Mouse (Mus musculus) thymus, adult 2 months (tissue): ENCODE measurements around the gene 1810062G17Rik. TPM values are rescaled to one million over a fixed set of nuclear protein-coding genes. Genes with fewer than 3 reads are reported as not detected.
A peak's percentile ranks its signal among the peaks of the same experiment; 100 is the strongest.

Experiments used
- DNase-seq: peaks from one replicate; pipeline ENCODE4 v3.0.0; 2021
- H3K27ac ChIP-seq: fragments of 200-500 bp; 2 replicates; pipeline ENCODE4 v1.5.1; 2012; ENCODE audit warnings: low read length, control low read depth; ENCODE audit not compliant: control insufficient read depth, insufficient read depth
- H3K27me3 ChIP-seq: fragments of 200-500 bp; 2 replicates; pipeline ENCODE4 v1.6.1; 2012; ENCODE audit warnings: mild to moderate bottlenecking, low read length, moderate library complexity, mixed read lengths; ENCODE audit not compliant: control insufficient read depth, insufficient read depth
- H3K36me3 ChIP-seq: fragments of 200-500 bp; 2 replicates; pipeline ENCODE4 v1.6.1; 2012; ENCODE audit warnings: mild to moderate bottlenecking, low read length, moderate library complexity; ENCODE audit not compliant: control insufficient read depth, insufficient read depth
- H3K4me1 ChIP-seq: fragments of 200-500 bp; replicated peaks from 2 replicates; pipeline ENCODE4 v1.6.1; 2012; ENCODE audit warnings: low read length; ENCODE audit not compliant: control insufficient read depth, insufficient read depth
- H3K4me3 ChIP-seq: fragments of 200-500 bp; 2 replicates; pipeline ENCODE4 v1.5.1; 2012; ENCODE audit warnings: mild to moderate bottlenecking, low read length, control low read depth, moderate library complexity; ENCODE audit not compliant: control insufficient read depth, insufficient read depth
- CTCF ChIP-seq: fragments of 200-500 bp; IDR thresholded peaks from 2 replicates; pipeline ENCODE4 v1.5.1; 2012; ENCODE audit warnings: mild to moderate bottlenecking, control low read depth, low read length, moderate library complexity, borderline replicate concordance; ENCODE audit not compliant: control insufficient read depth, poor library complexity, insufficient read depth; ENCODE audit errors: extremely low read depth
- POLR2A ChIP-seq: fragments of 200-500 bp; IDR thresholded peaks from 2 replicates; pipeline ENCODE4 v1.6.1; 2012; ENCODE audit warnings: mild to moderate bottlenecking, low read length, control low read depth, moderate library complexity; ENCODE audit not compliant: control insufficient read depth, poor library complexity, insufficient read depth; ENCODE audit errors: extremely low read depth
- WGBS: fragments of 180-500 bp; shearing (Covaris S2); methylation state at CpG from one replicate; pipeline ENCODE4 v1.1.7; 2018; 5-methylcytosine and 5-hydroxymethylcytosine counted together
- polyA plus RNA-seq: library from polyadenylated mRNA; depleted of rRNA; stranded (reverse); fragments of >200 nt; gene quantifications from 2 replicates; pipeline ENCODE4 v1.2.3, GENCODE M21; 2012

Gene 1810062G17Rik
- polyA plus RNA-seq, 1 experiment, result 1.5 TPM

DNA sequence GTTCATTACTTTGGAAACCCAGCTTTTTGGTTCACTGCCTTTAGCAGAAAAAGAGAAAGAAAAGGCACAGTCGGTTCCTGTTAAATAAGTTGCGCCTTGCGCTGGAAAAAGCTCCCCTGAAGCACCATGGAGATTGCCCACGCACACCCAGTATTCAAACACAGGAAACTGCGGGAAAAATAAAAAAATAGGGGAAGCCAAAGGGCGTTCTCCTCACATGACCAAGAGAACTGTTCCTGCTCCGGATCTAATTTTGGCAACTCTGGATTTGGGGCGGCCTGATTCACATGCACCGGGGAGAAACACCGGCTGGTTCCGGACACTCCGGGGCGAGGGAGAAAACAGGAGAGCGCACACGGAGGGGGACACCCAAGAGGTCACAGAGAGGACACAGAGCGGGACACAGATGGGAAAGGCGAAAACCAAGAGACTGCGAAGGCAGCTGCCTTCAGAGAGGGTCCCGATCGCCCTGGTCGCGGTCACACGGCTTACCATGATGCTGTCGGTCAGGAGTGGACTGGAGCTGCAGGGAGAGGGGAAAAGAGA, 726 bp upstream of the 1810062G17Rik start:
- Histone ChIP-seq H3K27me3 (no peaks in the 10 kb centered on the region), H3K4me1 (peaks cover 13% of the 10 kb centered on the region), H3K4me3 (peak overlapping the region; percentile 74), H3K36me3 (no peaks in the 10 kb centered on the region), H3K27ac (peak overlapping the region; percentile 45)
- WGBS, result under 1% methylated on average over 24 of the region's 24 CpGs
- DNase-seq, result no peak
- no peak for TF ChIP-seq POLR2A
- TF ChIP-seq CTCF, result no peak

DNA sequence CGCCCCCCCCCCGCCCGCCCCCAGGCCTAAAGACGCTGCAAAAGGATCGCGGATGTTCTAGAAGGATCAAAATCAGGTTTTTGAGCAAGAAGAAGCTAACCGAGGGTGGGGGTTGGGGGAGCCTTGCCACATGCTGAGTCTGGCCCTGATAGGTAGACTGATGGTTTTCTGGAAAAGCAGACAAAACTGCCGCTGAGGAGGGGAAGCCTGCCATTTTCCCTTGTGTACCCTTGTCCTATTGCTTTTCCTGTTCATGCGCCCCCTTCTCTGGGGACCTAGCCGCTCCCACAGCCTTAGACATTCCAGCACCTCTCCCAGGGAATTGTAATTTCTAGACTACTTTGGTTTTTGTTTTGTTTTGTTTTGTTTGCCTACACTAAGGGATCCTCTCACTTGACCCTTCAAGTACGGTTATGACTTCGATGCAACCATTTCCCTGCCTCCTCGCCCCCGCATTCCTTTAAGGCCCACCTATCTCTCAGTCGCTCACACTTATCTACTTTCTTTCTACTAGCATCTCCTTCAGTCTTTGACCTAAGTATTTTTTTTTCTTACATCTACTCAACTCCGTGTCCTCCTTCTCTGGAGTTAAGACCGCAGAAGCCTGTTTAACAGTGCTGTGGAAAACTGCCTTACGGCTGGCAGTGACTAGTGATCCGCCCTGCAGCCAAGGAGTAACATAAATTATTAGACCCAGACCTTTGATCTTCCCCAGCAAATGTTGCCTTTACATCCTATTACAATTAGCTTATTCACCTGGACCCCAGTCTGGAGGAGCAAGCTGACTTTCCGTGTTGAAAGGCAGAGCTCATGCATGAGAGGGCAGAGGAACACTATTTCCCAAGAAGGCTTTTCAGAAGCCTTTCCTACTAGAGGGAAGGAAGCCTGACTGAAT, 771 bp downstream of the 1810062G17Rik start:
- peak overlapping the region; percentile 74 for H3K4me3 ChIP-seq
- TF ChIP-seq POLR2A (no peak), CTCF (no peak)
- no peaks in the 10 kb centered on the region for H3K36me3 ChIP-seq
- no peaks in the 10 kb centered on the region for H3K27me3 ChIP-seq
- 53% methylated on average over 20 of the region's 20 CpGs for WGBS
- DNase-seq, result no peak
- peak overlapping the region; percentile 93 for H3K27ac ChIP-seq
- H3K4me1 ChIP-seq, result peaks cover 13% of the 10 kb centered on the region

DNA sequence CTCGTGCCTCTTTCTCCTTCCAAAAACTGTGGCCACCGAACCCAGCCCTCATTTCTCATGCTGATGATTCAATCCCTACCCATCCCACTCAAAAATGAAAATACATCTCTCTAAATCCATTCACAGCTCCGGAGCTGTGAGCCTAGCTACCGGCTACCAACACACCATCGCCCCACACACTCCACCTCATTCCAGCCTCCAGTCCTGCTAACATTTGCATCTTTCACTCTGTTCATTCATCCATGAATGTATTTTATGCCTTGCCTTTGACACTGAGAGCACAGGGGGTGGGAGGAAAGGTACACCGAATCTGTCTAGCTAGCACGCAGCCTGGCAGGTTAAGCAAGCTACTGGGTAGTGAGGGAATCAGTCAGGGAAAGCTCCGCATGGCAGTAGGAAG, 3.0 kb downstream of the 1810062G17Rik start:
- DNase-seq, result no peak
- Histone ChIP-seq H3K27me3 (no peaks in the 10 kb centered on the region), H3K27ac (no peak overlapping the region), H3K36me3 (no peaks in the 10 kb centered on the region), H3K4me3 (no peak overlapping the region), H3K4me1 (peaks cover 13% of the 10 kb centered on the region)
- WGBS, result 93% methylated on average over 8 of the region's 8 CpGs
- TF ChIP-seq CTCF, result no peak
- no peak for TF ChIP-seq POLR2A

DNA sequence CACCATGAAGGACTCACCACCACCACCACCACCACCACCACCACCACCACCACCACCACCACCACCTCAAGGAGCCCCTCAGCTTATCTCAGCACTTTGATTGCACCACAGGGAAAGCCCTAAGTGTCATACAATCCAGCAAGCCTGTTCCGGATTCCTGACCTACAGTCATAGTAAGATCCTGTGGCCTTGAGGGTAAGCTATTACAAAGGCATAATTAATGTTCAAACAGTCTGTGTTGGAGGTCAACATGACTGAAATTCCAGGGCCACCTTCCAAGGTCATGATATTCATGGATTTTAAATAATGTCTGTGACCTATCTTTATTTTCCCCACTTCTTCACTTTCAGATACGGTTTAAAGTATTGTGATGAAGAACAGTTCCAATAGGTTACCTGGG, 4.7 kb downstream of the 1810062G17Rik start:
- H3K27me3 ChIP-seq, result no peaks in the 10 kb centered on the region
- no peak overlapping the region for H3K4me3 ChIP-seq
- peaks cover 6% of the 10 kb centered on the region for H3K4me1 ChIP-seq
- no peak for DNase-seq
- TF ChIP-seq CTCF (no peak), POLR2A (no peak)
- no peaks in the 10 kb centered on the region for H3K36me3 ChIP-seq
- H3K27ac ChIP-seq, result no peak overlapping the region
- WGBS, result 93% methylated on average over 2 of the region's 2 CpGs

DNA sequence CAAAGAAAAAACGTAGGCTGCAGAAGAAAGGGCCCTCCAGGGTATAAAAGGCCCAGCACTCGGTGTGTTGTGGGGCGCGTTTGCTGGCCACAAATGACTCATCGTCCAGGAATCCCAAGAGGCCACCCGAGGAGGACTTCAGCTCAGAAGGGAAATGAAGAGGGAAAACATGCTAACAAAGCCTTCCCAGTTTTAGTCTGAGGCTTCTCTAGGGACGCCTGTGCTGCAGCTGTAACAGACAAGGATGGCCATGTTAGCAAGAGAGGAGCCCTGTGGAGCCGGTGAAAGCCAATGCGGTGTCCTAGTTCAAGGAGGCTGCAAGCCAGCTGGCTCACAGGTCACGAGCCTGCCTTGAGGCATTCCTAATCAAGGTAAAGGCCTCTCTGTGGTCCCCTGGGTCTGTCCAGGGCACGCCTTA, 6.0 kb downstream of the 1810062G17Rik start:
- H3K27me3 ChIP-seq, result no peaks in the 10 kb centered on the region
- H3K27ac ChIP-seq, result no peak overlapping the region
- H3K4me1 ChIP-seq, result no peaks in the 10 kb centered on the region
- H3K36me3 ChIP-seq, result no peaks in the 10 kb centered on the region
- DNase-seq, result no peak
- no peak for TF ChIP-seq POLR2A
- TF ChIP-seq CTCF, result no peak
- no peak overlapping the region for H3K4me3 ChIP-seq
- WGBS, result 70% methylated on average over 11 of the region's 11 CpGs

DNA sequence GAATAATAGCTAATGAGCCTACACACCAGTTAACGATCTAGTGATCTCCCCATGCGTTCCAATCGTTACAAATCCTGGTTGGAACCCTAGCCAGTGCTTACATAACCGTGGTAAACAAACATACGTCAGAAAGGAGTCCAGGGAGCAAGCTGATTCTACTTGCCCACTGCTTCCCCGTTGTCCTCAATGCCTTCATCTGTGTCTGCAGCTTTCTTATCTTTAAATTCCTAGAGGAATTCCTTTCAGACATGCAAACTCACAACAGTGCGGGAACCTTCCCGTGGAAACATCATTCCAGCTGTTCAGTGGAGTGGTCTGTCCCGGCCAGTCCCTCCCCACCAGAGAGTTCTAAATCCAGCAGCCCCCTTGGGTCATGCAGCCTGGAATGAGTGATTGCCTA, 7.2 kb downstream of the 1810062G17Rik start:
- no peaks in the 10 kb centered on the region for H3K4me1 ChIP-seq
- no peak overlapping the region for H3K4me3 ChIP-seq
- TF ChIP-seq POLR2A, result no peak
- TF ChIP-seq CTCF, result no peak
- H3K27ac ChIP-seq, result no peak overlapping the region
- DNase-seq, result no peak
- 80% methylated on average over 9 of the region's 9 CpGs for WGBS
- no peaks in the 10 kb centered on the region for H3K27me3 ChIP-seq
- no peaks in the 10 kb centered on the region for H3K36me3 ChIP-seq
